Mouse (Mus musculus) thymus, adult 2 months (tissue): ENCODE data around the gene Snn. TPM values are rescaled to one million over a fixed set of nuclear protein-coding genes. Genes with fewer than 3 reads are reported as not detected.
A peak's percentile ranks its signal among the peaks of the same experiment; 100 is the strongest.

ENCODE experiments used
- DNase-seq: peaks from one replicate; pipeline ENCODE4 v3.0.0; 2021
- H3K27ac ChIP-seq: fragments of 200-500 bp; 2 replicates; pipeline ENCODE4 v1.5.1; 2012; ENCODE audit warnings: low read length, control low read depth; ENCODE audit not compliant: control insufficient read depth, insufficient read depth
- H3K27me3 ChIP-seq: fragments of 200-500 bp; 2 replicates; pipeline ENCODE4 v1.6.1; 2012; ENCODE audit warnings: mild to moderate bottlenecking, low read length, moderate library complexity, mixed read lengths; ENCODE audit not compliant: control insufficient read depth, insufficient read depth
- H3K36me3 ChIP-seq: fragments of 200-500 bp; 2 replicates; pipeline ENCODE4 v1.6.1; 2012; ENCODE audit warnings: mild to moderate bottlenecking, low read length, moderate library complexity; ENCODE audit not compliant: control insufficient read depth, insufficient read depth
- H3K4me1 ChIP-seq: fragments of 200-500 bp; replicated peaks from 2 replicates; pipeline ENCODE4 v1.6.1; 2012; ENCODE audit warnings: low read length; ENCODE audit not compliant: control insufficient read depth, insufficient read depth
- H3K4me3 ChIP-seq: fragments of 200-500 bp; 2 replicates; pipeline ENCODE4 v1.5.1; 2012; ENCODE audit warnings: mild to moderate bottlenecking, low read length, control low read depth, moderate library complexity; ENCODE audit not compliant: control insufficient read depth, insufficient read depth
- CTCF ChIP-seq: fragments of 200-500 bp; IDR thresholded peaks from 2 replicates; pipeline ENCODE4 v1.5.1; 2012; ENCODE audit warnings: mild to moderate bottlenecking, control low read depth, low read length, moderate library complexity, borderline replicate concordance; ENCODE audit not compliant: control insufficient read depth, poor library complexity, insufficient read depth; ENCODE audit errors: extremely low read depth
- POLR2A ChIP-seq: fragments of 200-500 bp; IDR thresholded peaks from 2 replicates; pipeline ENCODE4 v1.6.1; 2012; ENCODE audit warnings: mild to moderate bottlenecking, low read length, control low read depth, moderate library complexity; ENCODE audit not compliant: control insufficient read depth, poor library complexity, insufficient read depth; ENCODE audit errors: extremely low read depth
- WGBS: fragments of 180-500 bp; shearing (Covaris S2); methylation state at CpG from one replicate; pipeline ENCODE4 v1.1.7; 2018; 5-methylcytosine and 5-hydroxymethylcytosine counted together
- polyA plus RNA-seq: library from polyadenylated mRNA; depleted of rRNA; stranded (reverse); fragments of >200 nt; gene quantifications from 2 replicates; pipeline ENCODE4 v1.2.3, GENCODE M21; 2012; rRNA removed

Snn gene
- polyA plus RNA-seq, 1 experiment = 85.4 TPM

- DNase-seq = no peak
- Histone ChIP-seq H3K27me3 (no peaks in the 10 kb centered on the region), H3K4me3 (no peak overlapping the region), H3K36me3 (peaks cover 29% of the 10 kb centered on the region), H3K4me1 (no peaks in the 10 kb centered on the region), H3K27ac (no peak overlapping the region)
- no peak for TF ChIP-seq CTCF
- no peak for TF ChIP-seq POLR2A
- 88% methylated on average over 4 of the region's 4 CpGs for WGBS
These were observed 31.3 kb downstream of the Snn start for GRCm38 (mm10) chr16:11092061-11092460.

- H3K27me3 ChIP-seq = no peaks in the 10 kb centered on the region
- whole genome bisulfite sequencing = 37% methylated on average over 3 of the region's 3 CpGs
- DNase-seq = no peak
- no peak overlapping the region for H3K4me3 ChIP-seq
- peaks cover 27% of the 10 kb centered on the region for H3K36me3 ChIP-seq
- H3K4me1 ChIP-seq = no peaks in the 10 kb centered on the region
- no peak for TF ChIP-seq CTCF
- TF ChIP-seq POLR2A = no peak
- no peak overlapping the region for H3K27ac ChIP-seq
These were observed 31.8 kb downstream of the Snn start for GRCm38 (mm10) chr16:11092523-11092922.

- TF ChIP-seq POLR2A (no peak), CTCF (no peak)
- no peak for DNase-seq
- Histone ChIP-seq H3K36me3 (peaks cover 20% of the 10 kb centered on the region), H3K27me3 (no peaks in the 10 kb centered on the region), H3K4me1 (no peaks in the 10 kb centered on the region), H3K4me3 (no peak overlapping the region), H3K27ac (no peak overlapping the region)
- 98% methylated on average over 13 of the region's 13 CpGs for WGBS
These were observed 33.1 kb downstream of the Snn start for GRCm38 (mm10) chr16:11093717-11094386.

GRCm38 (mm10) chr16:11097301-11097700, 36.6 kb downstream of the Snn start:
- 97% methylated on average over 3 of the region's 3 CpGs for WGBS

GRCm38 (mm10) chr16:11104905-11105304, 44.2 kb downstream of the Snn start:
- H3K27ac ChIP-seq = no peak overlapping the region
- no peak for DNase-seq
- H3K36me3 ChIP-seq = peaks cover 5% of the 10 kb centered on the region; the same call in 1 of the 2 replicates
- no peak overlapping the region for H3K4me3 ChIP-seq
- H3K4me1 ChIP-seq = no peaks in the 10 kb centered on the region
- TF ChIP-seq CTCF (no peak), POLR2A (no peak)
- H3K27me3 ChIP-seq = no peaks in the 10 kb centered on the region
- WGBS = 90% methylated on average over 1 of the region's 1 CpGs

More at GRCm38 (mm10) chr16:11097301-11097700, 36.6 kb downstream of the Snn start:
- no peak overlapping the region for H3K4me3 ChIP-seq
- DNase-seq = no peak
- peaks cover 9% of the 10 kb centered on the region for H3K36me3 ChIP-seq
- TF ChIP-seq POLR2A (no peak), CTCF (no peak)
- H3K4me1 ChIP-seq = no peaks in the 10 kb centered on the region
- no peaks in the 10 kb centered on the region for H3K27me3 ChIP-seq
- no peak overlapping the region for H3K27ac ChIP-seq

- H3K27me3 ChIP-seq = no peaks in the 10 kb centered on the region
- no peak overlapping the region for H3K27ac ChIP-seq
- WGBS = 77% methylated on average over 4 of the region's 4 CpGs
- H3K4me1 ChIP-seq = no peaks in the 10 kb centered on the region
- peaks cover 10% of the 10 kb centered on the region; the same call in 1 of the 2 replicates for H3K36me3 ChIP-seq
- H3K4me3 ChIP-seq = no peak overlapping the region
- DNase-seq = no peak
- TF ChIP-seq POLR2A (no peak), CTCF (no peak)
These were observed 48.5 kb downstream of the Snn start for GRCm38 (mm10) chr16:11109198-11109740.

- H3K4me3 ChIP-seq = no peak overlapping the region
- peak overlapping the region; percentile 16; the same call in 1 of the 2 replicates for H3K27ac ChIP-seq
- H3K27me3 ChIP-seq = no peaks in the 10 kb centered on the region
- H3K4me1 ChIP-seq = no peaks in the 10 kb centered on the region
- peaks cover 22% of the 10 kb centered on the region for H3K36me3 ChIP-seq
- WGBS = 77% methylated on average over 2 of the region's 2 CpGs
- TF ChIP-seq CTCF (no peak), POLR2A (no peak)
- DNase-seq = no peak
These were observed 61.9 kb downstream of the Snn start for GRCm38 (mm10) chr16:11122625-11123024.

GRCm38 (mm10) chr16:11124110-11124509, 63.4 kb downstream of the Snn start:
- 100% methylated on average over 1 of the region's 1 CpGs for WGBS
- TF ChIP-seq CTCF (no peak), POLR2A (no peak)
- Histone ChIP-seq H3K27me3 (no peaks in the 10 kb centered on the region), H3K36me3 (peaks cover 26% of the 10 kb centered on the region), H3K4me1 (no peaks in the 10 kb centered on the region), H3K27ac (no peak overlapping the region), H3K4me3 (no peak overlapping the region)
- no peak for DNase-seq

Other genes with a start within 250 kb of the Snn start
- gene Gm11172, start 248.0 kb upstream of the Snn start, polyA plus RNA-seq = not detected in 2 replicates
- 23.0 and 59.4 TPM in 2 replicates for gene Rmi2, start 225.9 kb upstream of the Snn start, polyA plus RNA-seq
- 107 TPM in 2 replicates for gene Litaf, start 5.2 kb downstream of the Snn start, polyA plus RNA-seq
- gene Txndc11, start 73.7 kb downstream of the Snn start, polyA plus RNA-seq = 34.5 and 35.1 TPM in 2 replicates
- 114 and 116 TPM in 2 replicates for gene Zc3h7a, start 115.4 kb downstream of the Snn start, polyA plus RNA-seq
- 10.7 and 12.0 TPM in 2 replicates for gene Rsl1d1, start 142.4 kb downstream of the Snn start, polyA plus RNA-seq
- gene Gspt1, start 193.4 kb downstream of the Snn start, polyA plus RNA-seq = 47.5 and 78.7 TPM in 2 replicates